Mouse (Mus musculus): ENCODE data around the gene Rmdn2. TPM values are rescaled to one million over a fixed set of nuclear protein-coding genes. Genes with fewer than 3 reads are reported as not detected.

The Rmdn2 gene
- polyA plus RNA-seq, 1 experiment = 1.9 TPM

DNA sequence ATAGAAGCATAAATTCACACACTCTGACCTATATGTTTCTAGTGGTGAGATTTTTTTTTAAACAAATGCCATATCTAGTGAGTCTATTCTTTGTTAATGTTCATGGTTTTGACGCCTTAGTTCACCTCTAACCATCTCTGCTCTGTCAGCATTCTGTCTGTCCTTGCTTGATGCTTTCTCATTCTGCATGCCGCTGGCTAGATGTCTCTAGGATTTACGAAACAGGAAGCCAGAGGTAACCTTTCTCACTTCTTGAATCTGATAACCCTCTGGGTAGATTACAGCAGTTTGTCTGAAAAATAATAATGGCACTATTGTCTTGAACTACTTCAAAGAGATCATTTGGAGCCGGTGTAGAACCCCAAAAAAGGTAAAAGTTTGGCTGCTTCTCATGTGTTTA lies 5.0 kb downstream of the Rmdn2 start:
- Histone ChIP-seq H3K4me3 (ENCODE audit: insufficient read depth, low read depth, low read length) (no peak overlapping the region), H3K4me1 (ENCODE audit: control insufficient read depth, insufficient read depth, low read length) (no peaks in the 10 kb centered on the region), H3K36me3 (ENCODE audit: control insufficient read depth, insufficient read depth, low read length) (no peaks in the 10 kb centered on the region), H3K27ac (ENCODE audit: insufficient read depth, low read depth, low read length) (no peak overlapping the region), H3K27me3 (replicated peaks; ENCODE audit: control insufficient read depth, insufficient read depth, low read length) (no peaks in the 10 kb centered on the region)
- WGBS = 79% methylated on average over 4 of the region's 4 CpGs
- TF ChIP-seq POLR2A (IDR thresholded peaks at IDR 0.05; ENCODE audit: low read depth, low read length) (no peak), CTCF (conservative IDR thresholded peaks at IDR 0.05; ENCODE audit: insufficient read depth, insufficient read length, low read depth, low read length) (no peak)
- DNase-seq = no peak

DNA sequence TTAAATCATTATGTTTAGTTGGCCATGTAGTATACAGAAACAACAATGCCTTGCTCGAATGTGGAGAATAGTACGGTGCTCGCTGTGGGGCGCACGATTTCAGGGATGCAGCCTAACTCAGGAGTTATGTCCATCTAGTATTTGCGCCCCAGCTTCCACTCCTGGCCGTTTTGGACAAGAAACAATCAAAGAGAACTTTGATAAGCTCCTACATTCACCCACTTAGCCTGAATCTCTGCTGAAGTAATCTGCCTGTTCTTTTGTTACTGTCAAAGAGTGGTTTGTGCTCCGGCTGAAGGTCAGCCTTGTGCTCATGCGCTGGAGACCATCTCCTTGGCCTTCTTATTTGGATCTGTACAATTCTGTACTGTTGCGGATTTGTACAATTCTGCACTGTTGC lies 6.8 kb downstream of the Rmdn2 start:
- Histone ChIP-seq H3K4me3 (ENCODE audit: insufficient read depth, low read depth, low read length) (no peak overlapping the region), H3K36me3 (ENCODE audit: control insufficient read depth, insufficient read depth, low read length) (no peaks in the 10 kb centered on the region), H3K27me3 (replicated peaks; ENCODE audit: control insufficient read depth, insufficient read depth, low read length) (no peaks in the 10 kb centered on the region), H3K27ac (ENCODE audit: insufficient read depth, low read depth, low read length) (no peak overlapping the region), H3K4me1 (ENCODE audit: control insufficient read depth, insufficient read depth, low read length) (no peaks in the 10 kb centered on the region)
- WGBS = 91% methylated on average over 10 of the region's 10 CpGs
- DNase-seq = no peak
- no peak for TF ChIP-seq POLR2A (IDR thresholded peaks at IDR 0.05; ENCODE audit: low read depth, low read length)
- TF ChIP-seq CTCF (conservative IDR thresholded peaks at IDR 0.05; ENCODE audit: insufficient read depth, insufficient read length, low read depth, low read length) = no peak

DNA sequence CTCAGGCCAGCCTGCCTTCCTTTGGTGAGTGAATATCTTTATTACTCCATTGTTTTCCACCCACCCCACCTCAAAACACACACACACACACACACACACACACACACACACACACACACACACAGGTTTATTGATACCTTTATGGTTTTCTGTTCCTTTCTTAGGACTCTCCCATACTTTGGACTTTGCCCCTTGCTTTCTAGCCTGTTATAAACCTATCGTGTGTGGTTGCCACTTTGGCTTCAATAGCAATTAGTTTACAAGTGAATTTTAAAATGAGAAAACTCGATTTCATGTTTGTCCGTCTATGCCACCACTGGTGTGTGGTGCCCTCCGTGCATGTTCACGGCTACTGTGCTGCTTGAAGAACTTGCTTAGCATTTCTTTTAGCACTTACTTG lies 7.3 kb downstream of the Rmdn2 start:
- no peak for DNase-seq
- H3K4me3 ChIP-seq (ENCODE audit: insufficient read depth, low read depth, low read length) = no peak overlapping the region
- 89% methylated on average over 5 of the region's 5 CpGs for WGBS
- no peaks in the 10 kb centered on the region for H3K4me1 ChIP-seq (ENCODE audit: control insufficient read depth, insufficient read depth, low read length)
- no peaks in the 10 kb centered on the region for H3K27me3 ChIP-seq (replicated peaks; ENCODE audit: control insufficient read depth, insufficient read depth, low read length)
- H3K27ac ChIP-seq (ENCODE audit: insufficient read depth, low read depth, low read length) = no peak overlapping the region
- H3K36me3 ChIP-seq (ENCODE audit: control insufficient read depth, insufficient read depth, low read length) = no peaks in the 10 kb centered on the region; the same call in 1 of the 2 replicates
- no peak for TF ChIP-seq POLR2A (IDR thresholded peaks at IDR 0.05; ENCODE audit: low read depth, low read length)
- TF ChIP-seq CTCF (conservative IDR thresholded peaks at IDR 0.05; ENCODE audit: insufficient read depth, insufficient read length, low read depth, low read length) = no peak

DNA sequence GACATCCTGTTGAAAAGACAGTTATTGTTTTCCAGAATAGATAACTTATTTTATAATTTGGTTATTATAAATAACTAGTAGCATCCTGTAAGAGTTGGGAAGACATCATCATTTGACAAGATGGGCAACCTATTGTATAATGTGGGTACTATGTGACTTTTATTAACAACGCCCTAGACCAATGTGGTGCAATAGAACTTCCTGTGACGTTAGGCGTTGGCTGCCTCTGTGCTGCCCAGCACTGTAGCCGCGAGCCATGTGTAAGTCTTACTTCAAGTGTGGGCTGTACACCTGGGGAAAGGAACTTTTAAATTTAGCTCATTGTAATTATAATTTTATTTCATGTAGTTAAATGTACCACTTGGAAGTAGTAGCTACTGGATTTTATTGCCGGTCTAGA lies 10.4 kb downstream of the Rmdn2 start:
- WGBS = 94% methylated on average over 6 of the region's 6 CpGs
- TF ChIP-seq POLR2A (IDR thresholded peaks at IDR 0.05; ENCODE audit: low read depth, low read length) (no peak), CTCF (conservative IDR thresholded peaks at IDR 0.05; ENCODE audit: insufficient read depth, insufficient read length, low read depth, low read length) (no peak)

DNA sequence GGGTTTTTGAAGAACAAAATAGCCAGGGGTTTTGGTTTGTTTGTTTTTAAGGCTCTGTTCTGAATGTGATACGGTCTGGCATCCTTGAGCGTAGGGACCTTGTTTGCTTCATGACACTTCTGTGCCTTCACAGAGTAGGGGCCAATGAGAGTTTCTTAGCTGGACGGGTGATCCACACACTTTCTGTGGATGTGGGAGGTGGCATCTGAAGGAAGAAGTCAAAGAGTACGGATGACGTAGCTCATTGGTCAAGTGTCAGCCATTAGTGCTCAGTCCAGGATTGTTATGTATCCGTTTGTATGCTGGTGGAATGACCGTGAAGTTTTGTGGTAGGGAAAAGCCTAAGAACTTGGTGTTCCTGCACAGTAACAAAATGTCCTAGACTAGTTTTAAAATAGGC lies 10.9 kb downstream of the Rmdn2 start:
- H3K4me1 ChIP-seq (ENCODE audit: control insufficient read depth, insufficient read depth, low read length) = no peaks in the 10 kb centered on the region
- TF ChIP-seq CTCF (conservative IDR thresholded peaks at IDR 0.05; ENCODE audit: insufficient read depth, insufficient read length, low read depth, low read length) (no peak), POLR2A (IDR thresholded peaks at IDR 0.05; ENCODE audit: low read depth, low read length) (no peak)
- H3K27me3 ChIP-seq (replicated peaks; ENCODE audit: control insufficient read depth, insufficient read depth, low read length) = no peaks in the 10 kb centered on the region
- no peaks in the 10 kb centered on the region; the same call in 1 of the 2 replicates for H3K36me3 ChIP-seq (ENCODE audit: control insufficient read depth, insufficient read depth, low read length)
- DNase-seq = no peak
- WGBS = 86% methylated on average over 7 of the region's 7 CpGs
- H3K27ac ChIP-seq (ENCODE audit: insufficient read depth, low read depth, low read length) = no peak overlapping the region
- H3K4me3 ChIP-seq (ENCODE audit: insufficient read depth, low read depth, low read length) = no peak overlapping the region

More for the DNA sequence above, 10.4 kb downstream of the Rmdn2 start:
- Histone ChIP-seq H3K4me1 (ENCODE audit: control insufficient read depth, insufficient read depth, low read length) (no peaks in the 10 kb centered on the region), H3K27me3 (replicated peaks; ENCODE audit: control insufficient read depth, insufficient read depth, low read length) (no peaks in the 10 kb centered on the region), H3K36me3 (ENCODE audit: control insufficient read depth, insufficient read depth, low read length) (no peaks in the 10 kb centered on the region; the same call in 1 of the 2 replicates), H3K27ac (ENCODE audit: insufficient read depth, low read depth, low read length) (no peak overlapping the region), H3K4me3 (ENCODE audit: insufficient read depth, low read depth, low read length) (no peak overlapping the region)
- no peak for DNase-seq

DNA sequence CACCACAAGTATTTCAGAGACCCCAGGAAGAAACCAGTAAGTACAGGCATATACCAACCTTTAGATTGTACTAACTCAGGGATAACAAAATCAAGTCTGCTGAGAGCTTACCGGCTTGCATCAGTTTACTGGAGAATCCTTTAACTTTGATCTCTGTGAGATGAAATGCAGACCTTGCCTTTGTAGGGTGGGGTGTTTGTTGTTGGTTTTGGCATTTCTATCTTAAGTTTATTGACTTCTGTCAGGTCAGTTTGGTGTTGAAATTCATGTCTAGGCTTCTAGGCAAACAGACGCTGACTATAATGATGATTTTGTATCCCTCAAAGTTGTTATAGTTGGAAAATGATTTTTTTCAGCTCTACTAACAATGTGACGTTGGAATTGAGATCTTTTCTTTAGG lies 12.2 kb downstream of the Rmdn2 start:
- WGBS = 86% methylated on average over 3 of the region's 3 CpGs
- no peak for DNase-seq
- Histone ChIP-seq H3K27ac (ENCODE audit: insufficient read depth, low read depth, low read length) (no peak overlapping the region), H3K27me3 (replicated peaks; ENCODE audit: control insufficient read depth, insufficient read depth, low read length) (no peaks in the 10 kb centered on the region), H3K4me1 (ENCODE audit: control insufficient read depth, insufficient read depth, low read length) (no peaks in the 10 kb centered on the region), H3K4me3 (ENCODE audit: insufficient read depth, low read depth, low read length) (no peak overlapping the region), H3K36me3 (ENCODE audit: control insufficient read depth, insufficient read depth, low read length) (no peaks in the 10 kb centered on the region; the same call in 1 of the 2 replicates)
- TF ChIP-seq CTCF (conservative IDR thresholded peaks at IDR 0.05; ENCODE audit: insufficient read depth, insufficient read length, low read depth, low read length) = no peak
- TF ChIP-seq POLR2A (IDR thresholded peaks at IDR 0.05; ENCODE audit: low read depth, low read length) = no peak

DNA sequence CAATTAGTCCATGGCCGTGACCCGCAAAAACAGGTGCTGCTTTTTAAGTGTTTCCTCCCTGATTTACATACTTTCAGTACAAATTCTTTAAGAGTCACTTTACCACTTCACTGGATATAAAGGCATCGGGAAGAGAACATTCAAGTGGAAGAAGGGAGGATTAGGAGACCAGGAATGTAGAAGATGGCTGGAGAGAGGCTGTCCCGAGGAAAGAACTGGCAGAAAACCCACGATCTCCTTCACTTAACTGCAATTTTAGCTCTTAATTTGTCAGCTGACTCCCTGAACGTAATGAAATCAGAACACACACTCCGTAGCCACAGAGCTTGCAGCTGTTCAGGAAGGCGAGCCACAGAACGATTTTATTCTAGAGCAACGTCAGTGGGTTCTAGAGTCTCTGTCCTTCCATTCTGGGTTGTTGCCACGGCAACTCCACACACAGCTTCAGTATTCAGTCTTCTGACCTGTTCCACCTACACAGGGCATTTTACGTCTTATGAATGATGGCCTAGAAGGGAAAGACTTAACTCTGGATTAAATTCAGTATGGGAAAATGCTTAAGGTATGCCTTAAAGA lies 14.7 kb downstream of the Rmdn2 start:
- TF ChIP-seq POLR2A (IDR thresholded peaks at IDR 0.05; ENCODE audit: low read depth, low read length) (no peak), CTCF (conservative IDR thresholded peaks at IDR 0.05; ENCODE audit: insufficient read depth, insufficient read length, low read depth, low read length) (no peak)
- Histone ChIP-seq H3K36me3 (ENCODE audit: control insufficient read depth, insufficient read depth, low read length) (no peaks in the 10 kb centered on the region; the same call in 1 of the 2 replicates), H3K4me3 (ENCODE audit: insufficient read depth, low read depth, low read length) (no peak overlapping the region), H3K27me3 (replicated peaks; ENCODE audit: control insufficient read depth, insufficient read depth, low read length) (no peaks in the 10 kb centered on the region), H3K27ac (ENCODE audit: insufficient read depth, low read depth, low read length) (no peak overlapping the region), H3K4me1 (ENCODE audit: control insufficient read depth, insufficient read depth, low read length) (no peaks in the 10 kb centered on the region)
- DNase-seq = no peak
- WGBS = 52% methylated on average over 12 of the region's 12 CpGs
